Mouse (Mus musculus): ENCODE measurements around the gene Eloa. TPM values are rescaled to one million over a fixed set of nuclear protein-coding genes. Genes with fewer than 3 reads are reported as not detected.
"Not testable (repeated sequence)": the region's sequence is repeated elsewhere in the genome, so short reads cannot be mapped to it uniquely, and the experiment has no call there.

Gene Eloa
- total RNA-seq, 2 experiments from 2014 or later: 34.9 to 36.1 TPM

DNA sequence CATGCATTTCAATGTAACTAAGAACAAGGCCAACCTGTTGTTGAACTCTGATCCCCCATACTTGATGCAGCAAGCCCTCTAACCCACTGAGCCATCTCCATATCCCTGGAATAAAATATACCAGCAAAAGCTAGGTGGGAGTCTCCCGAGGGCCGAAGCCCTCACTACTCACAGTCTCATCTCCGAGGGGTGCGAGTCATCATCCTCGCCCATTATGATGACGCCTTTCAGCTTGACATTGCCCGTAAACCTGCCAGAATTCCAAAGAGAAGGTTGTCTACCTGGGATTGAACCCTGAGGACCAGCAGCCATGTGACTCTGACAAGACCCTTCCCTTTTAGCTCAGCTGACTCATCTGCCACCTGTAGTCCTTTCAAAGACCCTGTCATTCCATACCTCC lies 35.8 kb downstream of the Eloa start:
- intact Hi-C loops (cut with DNase I): no loop called here
- no peak for DNase-seq

DNA sequence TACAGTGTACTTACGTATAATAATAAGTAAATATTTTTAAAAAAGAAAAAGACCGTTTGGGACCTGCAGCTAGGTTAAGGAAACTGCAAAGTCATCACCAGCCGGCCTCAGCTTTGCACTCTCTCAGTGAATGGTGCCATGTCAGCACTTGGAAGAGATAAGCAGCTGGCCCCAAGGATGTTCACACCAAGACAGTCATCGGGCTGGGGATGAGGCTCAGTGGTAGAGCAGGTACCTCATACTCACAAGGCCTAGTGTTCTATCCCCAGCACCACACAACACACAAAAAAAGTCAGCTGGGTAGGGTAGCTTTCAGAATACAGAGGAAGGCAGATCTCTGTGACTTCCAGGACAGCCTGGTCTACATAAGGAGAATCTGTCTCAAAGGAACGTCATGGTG lies 36.4 kb downstream of the Eloa start:
- intact Hi-C loops (cut with DNase I): no loop called here

DNA sequence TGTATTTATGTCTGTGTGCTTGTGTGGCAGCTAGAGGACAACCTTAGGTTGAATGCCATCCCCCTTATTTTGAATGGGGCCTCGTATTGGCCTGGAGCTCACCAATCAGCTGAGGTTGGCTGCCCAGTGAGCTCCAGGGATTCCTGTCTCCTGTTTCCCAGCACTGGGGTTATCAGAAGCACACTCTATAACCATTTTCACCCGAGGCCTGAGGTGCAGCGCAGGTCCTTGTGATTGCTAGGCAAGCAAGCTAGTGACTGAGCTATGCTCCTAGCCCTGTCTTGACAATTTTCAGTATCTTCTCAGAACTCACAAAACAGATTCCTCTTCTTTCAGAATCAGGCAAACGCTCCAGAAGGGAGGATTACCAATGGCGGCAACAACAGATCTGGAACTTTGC lies 37.0 kb downstream of the Eloa start:
- intact Hi-C loops (cut with DNase I): no loop called here
- no peak for DNase-seq

More for the DNA sequence above, 36.4 kb downstream of the Eloa start:
- DNase-seq: no peak

DNA sequence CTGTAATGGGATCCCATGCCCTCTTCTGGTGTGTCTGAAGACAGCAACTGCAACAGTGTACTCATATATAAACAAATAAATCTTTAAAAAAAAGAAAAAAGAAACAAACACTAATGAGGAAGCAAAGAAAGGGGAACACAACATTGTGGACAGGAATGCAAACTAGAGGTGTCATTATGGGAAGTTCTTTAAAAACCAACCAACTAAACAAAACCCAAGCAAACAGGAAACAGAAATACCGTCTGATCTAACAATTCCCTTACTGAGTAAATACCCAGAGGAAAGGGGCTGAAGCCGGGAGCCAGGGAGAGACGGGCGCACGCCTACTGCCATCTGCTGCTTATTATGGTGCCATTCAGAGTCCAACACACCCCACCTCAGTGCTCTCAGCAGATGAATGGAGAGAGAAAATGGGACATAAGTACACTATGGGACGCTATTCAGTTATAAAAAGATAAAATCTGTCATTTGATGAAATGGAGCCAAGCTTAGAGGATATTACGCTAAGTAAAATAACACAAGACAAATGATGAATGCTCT lies 40.0 kb downstream of the Eloa start:
- no peak for DNase-seq
- intact Hi-C loops (cut with DNase I): no loop called here

DNA sequence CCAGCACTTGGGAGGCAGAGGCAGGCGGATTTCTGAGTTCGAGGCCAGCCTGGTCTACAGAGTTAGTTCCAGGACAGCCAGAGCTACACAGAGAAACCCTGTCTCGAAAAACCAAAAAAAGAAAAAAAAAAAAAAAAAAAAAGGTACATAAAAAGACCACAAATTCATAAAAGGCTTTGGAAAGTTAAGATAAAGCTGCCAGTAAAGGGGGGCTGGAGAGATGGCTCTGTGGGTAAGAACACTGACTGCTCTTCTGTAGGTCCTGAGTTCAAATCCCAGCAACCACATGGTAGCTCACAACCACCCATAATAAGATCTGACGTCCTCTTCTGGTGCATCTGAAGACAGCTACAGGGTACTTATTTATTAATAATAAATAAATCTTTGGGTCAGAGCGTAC lies 41.3 kb downstream of the Eloa start:
- intact Hi-C loops (cut with DNase I); DNase-seq: not testable (repeated sequence)

DNA sequence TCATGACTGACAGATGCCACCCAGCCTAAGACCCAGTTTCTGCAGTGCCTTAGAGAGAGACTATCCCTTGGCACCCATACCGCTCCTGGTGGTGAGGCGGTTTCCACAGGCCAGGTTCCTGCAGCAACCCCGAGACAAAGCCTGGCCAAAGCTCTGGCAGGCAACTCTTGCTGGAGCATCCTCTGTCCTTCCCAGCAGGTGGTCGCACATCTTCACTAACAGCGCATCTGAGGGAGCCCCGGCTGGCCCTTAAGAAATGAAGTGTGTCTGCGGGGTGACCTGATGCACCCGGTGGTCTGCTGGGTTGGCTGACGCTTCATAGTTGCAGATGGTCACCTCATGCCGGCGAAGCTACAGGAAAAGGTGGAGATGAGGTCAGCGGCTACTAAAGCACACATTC lies 45.4 kb downstream of the Eloa start:
- intact Hi-C loops (cut with DNase I): no loop called here
- DNase-seq: no peak

DNA sequence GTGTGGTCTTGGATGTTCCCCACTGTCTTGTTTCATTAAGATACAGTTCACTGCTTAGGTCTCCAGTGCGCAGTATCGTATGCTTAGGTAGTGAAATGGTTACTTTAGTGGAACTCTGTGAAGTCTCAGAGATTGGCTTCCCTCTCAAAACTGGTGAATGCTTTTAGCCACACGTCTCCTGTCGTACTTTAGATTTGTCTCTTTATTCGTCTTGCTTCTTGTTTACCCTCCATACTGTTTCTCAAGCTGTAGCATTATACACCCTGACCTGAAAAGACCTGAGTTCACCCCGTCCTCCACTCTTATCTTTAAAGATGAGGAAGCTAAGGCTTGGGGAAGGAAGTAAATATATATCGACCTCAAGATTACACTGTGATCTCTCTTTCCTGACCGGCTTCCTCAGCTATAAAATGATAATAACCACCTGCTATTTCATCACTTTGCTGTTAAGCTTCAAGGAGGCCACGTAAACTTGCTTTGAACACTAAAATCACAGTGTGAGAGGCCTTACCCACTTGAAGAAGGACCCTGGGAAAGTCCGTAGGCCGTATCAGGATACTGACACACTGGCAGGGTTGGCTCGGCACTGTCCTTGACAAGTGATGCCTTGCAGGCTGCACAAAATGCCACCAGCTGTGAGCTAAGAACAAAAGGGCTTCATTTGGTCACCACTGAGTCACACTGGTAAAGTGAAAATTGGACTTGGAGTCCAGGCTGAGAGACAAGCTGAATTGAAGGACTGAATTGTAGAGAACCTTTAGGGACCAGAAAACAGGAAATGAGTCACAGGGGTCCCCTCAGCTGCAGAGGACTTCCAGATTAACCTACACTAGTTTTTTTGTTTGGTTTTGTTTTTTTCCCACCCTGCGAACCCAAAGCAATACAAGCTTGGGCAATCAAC lies 48.4 kb downstream of the Eloa start:
- intact Hi-C loops (cut with DNase I): no loop called here
- no peak for DNase-seq

DNA sequence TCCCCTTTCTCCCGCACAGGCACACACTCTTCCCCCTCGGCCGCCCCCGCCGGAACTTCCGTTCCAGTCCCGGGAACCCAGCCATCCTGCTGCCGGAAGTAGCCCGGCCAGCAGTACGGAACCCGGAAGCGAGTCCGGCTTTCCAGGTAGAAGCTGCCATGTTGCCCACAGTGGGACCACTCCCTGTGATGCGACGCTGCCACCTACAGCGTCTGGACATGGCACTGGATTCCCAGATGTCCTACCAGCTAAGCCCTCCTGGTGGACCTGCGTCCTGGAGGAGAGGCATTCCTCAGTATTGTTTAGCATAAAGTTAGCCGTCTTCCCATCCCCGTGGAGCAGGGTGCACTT lies 49.0 kb downstream of the Eloa start, which contains the start of gene Lypla2:
TSS of gene Lypla2 (minus strand) at position 71 of the 351 bp plus-strand sequence.
- intact Hi-C loops (cut with DNase I): no loop called here
- DNase-seq: peak; percentile 88

DNA sequence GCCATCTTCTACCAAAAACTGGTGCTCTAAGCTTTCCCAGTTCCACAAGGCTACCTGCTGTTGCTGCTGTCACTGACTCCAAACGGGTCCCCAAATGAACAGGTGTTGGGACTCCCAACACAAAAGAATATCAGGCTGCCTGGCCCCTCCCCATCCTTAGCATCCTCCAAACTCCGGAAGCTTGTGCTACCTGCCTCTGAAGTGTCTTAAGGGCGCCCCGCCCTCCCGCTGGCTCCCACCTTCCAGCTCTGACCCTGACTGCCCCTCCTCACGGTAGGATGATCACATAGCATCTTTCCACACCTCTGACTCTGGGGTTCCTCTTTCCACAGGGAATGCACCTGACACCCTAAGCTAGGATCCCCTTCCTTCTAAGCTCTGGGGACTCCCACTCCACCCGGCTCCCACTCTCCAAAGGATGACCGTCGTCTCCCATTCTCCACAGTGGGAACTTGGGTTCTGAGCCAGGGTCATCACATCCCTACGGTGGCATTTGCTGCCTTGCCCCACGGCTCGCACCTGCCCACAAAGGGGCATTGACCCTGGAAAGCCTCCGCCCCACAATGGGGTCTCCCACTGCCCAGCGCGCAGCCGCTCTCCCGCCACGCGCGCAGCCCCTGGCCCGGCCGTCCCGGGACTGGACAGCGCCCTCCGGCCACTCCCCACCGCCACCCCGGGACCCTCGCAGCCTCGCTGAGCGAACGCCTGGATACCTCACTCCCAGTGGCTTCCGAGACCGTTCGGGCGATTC lies 49.6 kb downstream of the Eloa start:
- intact Hi-C loops (cut with DNase I): no loop called here
- DNase-seq: no peak

DNA sequence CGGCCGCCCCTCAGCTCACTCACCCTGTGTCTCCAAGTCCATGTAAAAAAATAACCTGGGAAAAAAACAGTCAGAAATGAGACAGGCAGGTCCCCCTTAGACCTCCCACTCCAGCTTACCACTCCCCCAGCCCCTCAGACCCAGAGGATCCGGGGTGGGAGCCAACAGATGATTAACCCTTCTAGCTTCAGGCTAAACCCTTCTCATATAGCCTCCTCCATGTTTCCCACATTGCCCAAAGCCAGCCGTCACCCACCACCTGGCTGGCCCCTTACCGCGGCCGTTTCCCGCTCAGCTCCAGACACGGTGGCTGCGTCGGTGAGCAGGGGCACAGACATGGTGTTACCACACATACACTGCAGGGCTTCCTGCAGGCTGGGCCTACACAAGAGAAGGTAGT lies 51.0 kb downstream of the Eloa start:
- intact Hi-C loops (cut with DNase I): no loop called here
- no peak for DNase-seq

DNA sequence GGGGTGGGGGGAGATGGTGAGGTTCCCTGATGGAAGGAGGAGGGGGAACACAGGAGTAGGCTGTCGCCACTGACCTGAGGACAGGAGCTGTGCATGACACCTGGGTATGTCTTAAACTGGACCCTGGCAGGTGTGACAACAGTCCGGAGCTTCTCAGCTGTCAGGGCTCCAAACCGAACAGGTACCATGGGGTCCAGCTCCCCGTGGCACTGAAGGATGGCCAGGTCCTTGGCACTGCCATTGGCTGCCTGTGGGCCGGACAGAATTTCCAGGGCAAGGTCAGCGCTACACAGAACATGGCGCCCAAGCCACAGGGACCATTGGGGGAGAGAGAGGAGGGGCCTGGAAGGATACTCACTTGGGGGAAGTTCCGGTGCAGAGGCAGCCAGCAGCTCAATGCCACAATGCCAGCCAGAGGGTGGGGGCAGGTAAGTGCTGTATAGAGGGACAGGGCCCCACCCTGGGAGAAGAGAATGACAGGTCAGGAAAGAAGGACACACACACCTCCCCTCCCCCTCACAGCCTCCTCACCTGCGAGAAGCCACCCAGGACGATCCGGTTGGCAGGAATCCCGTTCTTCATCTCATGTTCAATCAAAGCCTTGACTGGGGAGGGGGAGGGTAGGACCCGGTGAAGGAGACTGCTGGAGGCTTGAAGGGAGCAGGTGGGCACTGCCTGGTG lies 52.4 kb downstream of the Eloa start:
- intact Hi-C loops (cut with DNase I): no loop called here

DNA sequence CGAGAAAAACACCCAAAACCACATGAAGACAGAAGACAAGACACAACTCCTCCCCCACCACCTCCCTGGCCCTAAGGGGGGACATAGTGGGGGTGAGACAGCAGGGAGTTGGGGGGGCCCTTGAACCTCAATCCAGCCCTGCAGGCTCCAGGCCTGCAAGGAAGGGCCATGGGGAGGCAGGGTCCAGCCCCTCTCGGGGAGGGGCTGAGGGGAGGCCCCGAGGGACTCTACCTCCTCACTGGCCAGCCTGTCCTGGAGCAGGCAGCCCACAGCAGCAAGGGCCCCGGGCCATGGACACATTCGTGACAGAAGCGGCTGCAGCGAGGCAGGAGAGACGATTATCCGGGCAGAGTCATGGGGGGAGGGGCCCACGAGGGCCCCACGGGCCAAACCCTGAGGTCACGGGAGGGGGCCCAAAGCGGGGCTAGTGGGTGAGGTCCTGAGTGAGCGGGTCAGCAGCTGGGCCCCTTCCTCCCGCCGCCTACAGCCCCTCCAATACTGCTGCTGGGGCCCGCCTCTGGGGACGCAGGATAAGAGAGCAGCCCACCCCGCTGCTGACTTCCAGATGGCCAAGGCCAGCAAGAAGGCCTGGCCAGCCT lies 53.2 kb downstream of the Eloa start:
- no peak for DNase-seq
- intact Hi-C loops (cut with DNase I): no loop called here

More for the DNA sequence above, 52.4 kb downstream of the Eloa start:
- no peak for DNase-seq

DNA sequence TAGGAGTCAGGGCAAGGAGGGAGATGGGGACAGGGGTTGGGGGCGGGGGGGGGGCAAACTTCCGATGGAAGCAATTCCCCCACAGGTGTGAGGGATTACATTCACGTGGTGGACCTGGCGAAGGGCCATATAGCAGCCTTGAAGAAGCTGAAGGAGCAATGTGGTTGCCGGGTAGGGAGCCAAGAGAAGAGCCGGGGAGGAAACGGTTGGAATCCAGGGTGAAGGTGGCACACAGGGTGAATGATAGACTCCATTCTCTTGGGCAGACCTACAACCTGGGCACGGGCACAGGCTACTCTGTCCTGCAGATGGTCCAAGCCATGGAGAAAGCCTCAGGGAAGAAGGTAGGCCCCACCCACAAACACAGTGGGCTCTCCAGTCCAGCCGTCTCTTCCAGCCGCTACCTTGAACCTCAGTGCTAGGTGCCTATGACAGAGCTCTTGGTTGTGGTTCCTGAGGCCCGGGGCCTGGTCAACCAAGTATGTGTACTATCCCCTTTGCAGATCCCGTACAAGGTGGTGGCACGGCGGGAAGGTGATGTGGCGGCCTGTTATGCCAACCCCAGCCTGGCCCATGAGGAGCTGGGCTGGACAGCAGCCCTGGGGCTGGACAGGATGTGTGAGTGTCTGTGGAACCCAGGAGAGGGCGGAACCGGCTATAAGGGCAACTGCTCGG lies 54.3 kb downstream of the Eloa start:
- no peak for DNase-seq

DNA sequence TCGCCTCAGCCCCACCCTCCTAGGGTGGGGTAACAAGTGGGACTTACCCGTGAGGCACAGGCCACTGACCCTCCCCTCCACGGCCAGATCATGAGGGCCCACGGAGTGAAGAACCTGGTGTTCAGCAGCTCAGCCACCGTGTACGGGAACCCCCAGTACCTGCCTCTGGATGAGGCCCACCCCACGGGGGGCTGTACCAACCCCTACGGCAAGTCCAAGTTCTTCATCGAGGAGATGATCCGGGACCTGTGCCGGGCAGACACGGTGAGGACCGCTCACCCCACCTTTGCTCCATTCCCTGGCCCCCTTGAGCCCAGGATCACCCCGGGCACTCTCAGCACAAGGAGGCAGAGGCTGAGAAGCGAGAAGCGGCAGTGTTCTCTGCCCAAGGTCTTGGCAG lies 55.3 kb downstream of the Eloa start:
- DNase-seq: no peak
- intact Hi-C loops (cut with DNase I): no loop called here

More for the DNA sequence above, 54.3 kb downstream of the Eloa start:
- intact Hi-C loops (cut with DNase I): no loop called here

DNA sequence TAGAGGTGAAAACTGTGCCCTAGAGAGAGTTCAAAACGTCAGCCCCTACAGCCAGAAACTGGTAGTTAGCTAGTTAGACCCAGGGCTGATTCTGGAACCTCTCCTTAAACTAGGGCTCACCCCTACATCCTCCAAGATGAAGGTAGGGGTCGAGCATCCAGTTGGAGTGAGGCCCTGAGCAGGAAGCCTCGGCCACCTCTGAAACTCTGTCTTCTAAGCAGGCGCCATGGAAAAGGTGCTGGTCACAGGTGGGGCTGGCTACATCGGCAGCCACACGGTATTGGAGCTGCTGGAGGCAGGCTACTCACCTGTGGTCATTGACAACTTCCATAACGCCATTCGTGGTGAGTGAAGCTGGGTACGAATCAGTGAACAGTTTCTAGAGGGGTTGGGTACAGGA lies 56.5 kb downstream of the Eloa start:
- no peak for DNase-seq
- intact Hi-C loops (cut with DNase I): no loop called here

DNA sequence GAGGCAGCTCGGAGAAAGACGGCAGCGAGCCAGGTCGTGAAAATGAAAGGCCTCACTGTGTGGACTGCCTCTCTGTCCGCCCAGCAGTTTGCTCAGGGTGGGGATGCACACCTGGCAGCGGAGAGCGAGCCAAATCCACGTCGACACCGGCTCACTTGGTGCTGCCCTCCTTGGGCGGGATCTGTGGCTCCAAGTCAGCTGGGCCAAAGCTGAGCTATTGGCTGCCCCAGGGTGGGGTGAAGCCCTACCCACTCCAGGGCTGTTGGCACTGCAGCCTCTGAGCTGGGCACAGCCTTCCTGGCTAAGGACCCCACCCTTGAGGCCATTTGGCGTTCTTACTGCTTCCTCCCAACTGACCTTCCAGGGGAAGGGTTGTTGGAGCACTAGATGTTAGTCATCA lies 57.1 kb downstream of the Eloa start:
- intact Hi-C loops (cut with DNase I): no loop called here
- peak; percentile 49 for DNase-seq

DNA sequence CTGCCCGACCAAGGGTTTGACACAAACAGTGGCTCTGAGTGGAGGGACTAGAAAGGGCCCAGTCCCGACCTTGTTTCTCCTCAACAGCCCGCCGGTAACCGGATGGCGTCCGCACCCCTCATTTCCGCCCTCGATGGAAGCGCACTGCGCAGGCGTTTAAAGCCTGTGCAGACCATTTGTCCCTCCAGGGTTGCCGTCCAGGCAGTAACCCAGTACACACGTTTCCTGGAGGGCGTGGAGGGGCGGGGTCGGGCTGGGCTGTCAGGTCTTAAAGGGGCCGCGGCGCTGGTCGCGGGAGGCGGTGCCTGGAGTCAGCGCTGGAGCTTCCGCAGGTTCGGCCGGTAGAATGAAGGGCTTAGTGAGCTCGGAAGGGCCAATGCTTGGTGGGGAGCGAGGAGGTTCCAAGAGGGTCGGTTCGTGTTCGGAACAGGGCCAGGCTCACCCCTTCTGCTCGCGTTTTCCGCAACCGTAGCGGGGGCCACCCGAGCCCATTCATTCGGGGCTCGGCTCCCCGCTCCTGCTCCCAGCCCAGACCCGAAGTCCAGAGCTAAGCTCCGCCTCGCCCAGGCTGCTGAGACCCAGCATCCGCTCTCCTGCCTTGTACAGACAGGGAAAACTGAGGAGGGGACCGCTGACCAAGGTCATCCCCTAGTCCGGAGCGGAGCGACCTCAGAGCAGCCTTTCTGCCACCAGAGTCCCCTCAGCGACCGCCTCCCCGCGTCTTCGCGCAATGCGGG lies 57.9 kb downstream of the Eloa start, which contains the start of gene Gale:
TSS of gene Gale (plus strand) at position 271 of the 737 bp plus-strand sequence.
- intact Hi-C loops (cut with DNase I): no loop called here
- peak; percentile 97 for DNase-seq

DNA sequence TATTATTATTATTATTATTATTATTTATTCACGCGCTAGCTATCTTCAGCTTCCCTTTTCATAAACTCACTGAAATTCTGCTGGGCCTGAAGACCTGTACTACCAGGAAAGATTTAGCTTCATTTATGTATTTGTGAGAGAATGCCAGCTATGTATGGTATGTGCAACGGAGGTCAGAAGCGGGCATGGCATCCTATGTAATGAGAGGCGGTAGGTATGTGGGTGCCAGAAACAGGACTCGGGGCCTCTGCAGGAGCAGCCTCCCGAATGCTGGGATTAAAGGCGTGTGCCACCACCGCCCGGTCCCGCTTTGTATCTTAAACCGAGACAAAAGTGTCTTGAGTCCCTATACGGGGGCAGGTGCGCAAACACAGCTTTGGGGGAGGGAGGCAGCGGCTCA lies 58.6 kb downstream of the Eloa start:
- intact Hi-C loops (cut with DNase I): no loop called here
- no peak for DNase-seq

DNA sequence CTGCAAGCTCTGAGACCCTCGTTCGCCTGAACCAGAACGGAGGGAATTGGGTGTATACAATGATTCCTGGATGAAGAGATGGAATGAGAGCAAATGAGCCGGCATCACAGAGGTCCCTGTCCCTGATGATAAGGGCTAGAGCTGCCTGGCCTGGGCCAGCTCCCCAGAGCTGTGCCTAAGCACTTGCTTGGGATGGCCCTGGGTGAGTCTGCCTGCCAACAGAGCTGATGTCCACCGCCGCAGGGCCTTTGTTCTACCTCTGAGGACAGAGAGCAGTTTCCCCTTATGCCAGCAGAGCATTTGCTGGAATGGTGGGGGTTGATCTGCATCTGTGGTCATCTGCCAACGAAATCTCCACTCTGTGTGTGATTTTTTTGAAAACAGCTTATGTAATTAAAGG lies 59.4 kb downstream of the Eloa start:
- no peak for DNase-seq
- intact Hi-C loops (cut with DNase I): no loop called here
